ENCODE assay signal across 15 mouse cellular contexts in the genomic region with DNA sequence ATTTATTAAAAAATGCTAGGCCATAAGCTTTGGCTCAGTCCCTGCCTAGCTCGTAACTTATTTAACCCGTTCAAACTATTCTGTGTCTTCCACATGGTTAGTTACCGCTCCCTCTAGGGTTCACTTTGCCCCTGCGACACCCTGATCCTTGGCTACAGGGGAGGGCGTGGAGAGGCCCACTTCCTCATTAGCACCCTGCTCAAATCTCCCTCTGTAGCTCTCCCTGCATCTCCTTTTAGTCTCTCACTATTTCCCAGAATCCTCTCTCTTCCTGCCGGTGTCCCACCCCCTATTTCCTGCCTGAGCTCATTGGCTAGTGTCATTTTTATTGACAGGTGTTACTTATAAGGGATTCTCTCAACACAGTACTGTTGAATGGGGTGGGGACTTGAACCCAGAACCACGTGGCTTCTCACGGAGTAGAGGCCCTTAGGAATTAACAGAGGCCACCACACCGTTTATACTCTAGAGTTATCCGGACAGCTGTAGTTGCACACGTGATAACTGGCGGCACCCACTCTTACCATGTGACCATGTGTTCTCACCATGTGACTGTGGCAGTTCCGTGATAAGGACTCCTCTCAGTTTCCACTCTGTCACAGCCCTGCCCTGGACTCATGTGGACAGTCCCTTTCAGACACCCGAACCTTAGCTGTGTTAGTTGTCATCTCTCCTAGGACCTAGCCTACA. TPM values are rescaled to one million over a fixed set of nuclear protein-coding genes. Genes with fewer than 3 reads are reported as not detected.
DNase-seq lines count a peak whose midpoint lies in the region; ATAC-seq and TF ChIP-seq lines count a peak whose summit lies in the region.
"Had no signal": no experiment of that assay in that cellular context is flagged by ENCODE, and none has a peak within 500 bp of the region (broad histone marks: within the 10 kb centered on the region; RNA-seq: fewer than 3 reads in every experiment).

No protein-coding gene starts in this region.

- H3K27me3 ChIP-seq in hindbrain, embryonic 16.5 days (replicated peaks; ENCODE audit: control insufficient read depth, insufficient read depth, low read length): no peaks in the 10 kb centered on the region
- H3K27me3 ChIP-seq in hindbrain, embryonic 10.5 days (ENCODE audit: insufficient read depth, poor library complexity, severe bottlenecking): peaks cover 48% of the 10 kb centered on the region
- no peaks in the 10 kb centered on the region for H3K27me3 ChIP-seq in lung, postnatal 0 days (replicated peaks; ENCODE audit: insufficient read depth, low read length)

- DNase-seq in hindbrain, embryonic 10.5 days (ENCODE audit: low spot score): no peak
- peak; percentile 49 for DNase-seq in lung, postnatal 10 days
- no peak for DNase-seq in lung, postnatal 0 days (ENCODE audit: low spot score)
- peak; percentile 51 for DNase-seq in cerebellum, adult 9-11 months
- DNase-seq in embryo, embryonic 10.5 days (ENCODE audit: low spot score): no peak
- DNase-seq in heart, postnatal 4 days: no peak
- DNase-seq: lung, adult 18-20 months; right cerebral cortex, adult 18-20 months had no signal

- ATAC-seq in hindbrain, embryonic 16.5 days: no peak
- ATAC-seq in lung, postnatal 0 days: no peak
- ATAC-seq: activated CD4-positive, CD25-positive, alpha-beta regulatory T cell, adult 4 months; intestine, embryonic 16.5 days had no signal

- no peaks in the 10 kb centered on the region for H3K9me3 ChIP-seq in hindbrain, embryonic 16.5 days (ENCODE audit: control insufficient read depth, low read length)
- no peaks in the 10 kb centered on the region for H3K9me3 ChIP-seq in hindbrain, embryonic 10.5 days
- H3K9me3 ChIP-seq in lung, postnatal 0 days (ENCODE audit: low read length): no peaks in the 10 kb centered on the region
- H3K9me3 ChIP-seq: embryonic facial prominence, embryonic 10.5 days; forebrain, embryonic 12.5 days; megakaryocyte, embryonic 14.5 days had no signal

- TF ChIP-seq POLR2A in olfactory bulb, adult 2 months (IDR thresholded peaks at IDR 0.05; ENCODE audit: insufficient read depth, low read depth, low read length): no peak

- H3K4me3 ChIP-seq in hindbrain, embryonic 16.5 days (ENCODE audit: low read length): no peak overlapping the region
- no peak overlapping the region for H3K4me3 ChIP-seq in hindbrain, embryonic 10.5 days
- H3K4me3 ChIP-seq in lung, postnatal 0 days (ENCODE audit: low read depth, low read length): no peak overlapping the region
- H3K4me3 ChIP-seq in olfactory bulb, adult 2 months (ENCODE audit: insufficient read depth, low read depth, low read length): no peak overlapping the region
- H3K4me3 ChIP-seq: embryonic facial prominence, embryonic 10.5 days; forebrain, embryonic 12.5 days; megakaryocyte, embryonic 14.5 days had no signal

- H3K36me3 ChIP-seq in hindbrain, embryonic 16.5 days (ENCODE audit: control insufficient read depth, insufficient read depth, low read length): peaks cover 55% of the 10 kb centered on the region
- no peaks in the 10 kb centered on the region for H3K36me3 ChIP-seq in hindbrain, embryonic 10.5 days
- peaks cover 63% of the 10 kb centered on the region for H3K36me3 ChIP-seq in lung, postnatal 0 days (ENCODE audit: insufficient read depth, low read length)
- H3K36me3 ChIP-seq: embryonic facial prominence, embryonic 10.5 days had no signal

- H3K4me1 ChIP-seq in hindbrain, embryonic 16.5 days (ENCODE audit: control insufficient read depth, insufficient read depth, low read depth, low read length): peaks cover 32% of the 10 kb centered on the region
- H3K4me1 ChIP-seq in hindbrain, embryonic 10.5 days (replicated peaks): peaks cover 14% of the 10 kb centered on the region
- 0 out of 2 replicates have a peak, but pooled peaks cover 8% of the 10 kb centered on the region for H3K4me1 ChIP-seq in lung, postnatal 0 days (ENCODE audit: insufficient read depth, low read depth, low read length)
- H3K4me1 ChIP-seq in olfactory bulb, adult 2 months (ENCODE audit: control insufficient read depth, insufficient read depth, low read length): peaks cover 57% of the 10 kb centered on the region

- H3K4me2 ChIP-seq in hindbrain, embryonic 16.5 days (ENCODE audit: low read length): no peak overlapping the region
- no peak overlapping the region for H3K4me2 ChIP-seq in lung, postnatal 0 days (replicated peaks; ENCODE audit: low read depth, low read length)
- H3K4me2 ChIP-seq: forebrain, embryonic 12.5 days had no signal

- H3K27ac ChIP-seq in hindbrain, embryonic 16.5 days (ENCODE audit: low read depth, low read length): peak overlapping the region; percentile 5; the same call in 1 of the 2 replicates
- no peak overlapping the region for H3K27ac ChIP-seq in hindbrain, embryonic 10.5 days
- H3K27ac ChIP-seq in lung, postnatal 0 days (ENCODE audit: low read length): no peak overlapping the region
- peak overlapping the region; percentile 77 for H3K27ac ChIP-seq in olfactory bulb, adult 2 months (ENCODE audit: insufficient read depth, low read depth, low read length)
- H3K27ac ChIP-seq: embryonic facial prominence, embryonic 10.5 days; forebrain, embryonic 12.5 days had no signal

- H3K9ac ChIP-seq in hindbrain, embryonic 16.5 days (ENCODE audit: low read depth, low read length): no peak overlapping the region
- H3K9ac ChIP-seq in lung, postnatal 0 days (replicated peaks; ENCODE audit: low read depth): no peak overlapping the region
- H3K9ac ChIP-seq: forebrain, embryonic 12.5 days had no signal

- no peak for TF ChIP-seq CTCF in lung, postnatal 0 days (IDR thresholded peaks at IDR 0.05)
- TF ChIP-seq CTCF in olfactory bulb, adult 2 months (IDR thresholded peaks at IDR 0.05; ENCODE audit: insufficient read depth, low read depth, low read length): no peak

- 89% methylated on average over 14 of the region's 14 CpGs for WGBS in hindbrain, embryonic 16.5 days
- 90% methylated on average over 14 of the region's 14 CpGs for WGBS in hindbrain, embryonic 10.5 days
- WGBS in lung, postnatal 0 days: 81% methylated on average over 14 of the region's 14 CpGs
- WGBS in olfactory bulb, adult 2 months: 36% methylated on average over 14 of the region's 14 CpGs

- no peak for TF ChIP-seq EP300 in lung, postnatal 0 days (IDR thresholded peaks at IDR 0.05)

RNA-seq across cellular contexts. Expression of a gene that starts 36.3 kb away (rescaled TPM):
- 2.7 and 2.9 TPM in 2 replicates for polyA plus RNA-seq in hindbrain, embryonic 16.5 days (2015; fragmentation: Nextera tagmentation; extraction: Ambion mirVana)
- 0.24 and 0.62 TPM in 2 replicates for polyA plus RNA-seq in hindbrain, embryonic 10.5 days (2016; fragmentation: Nextera tagmentation; extraction: Ambion mirVana)
- polyA plus RNA-seq in lung, postnatal 0 days (2015; fragmentation: Nextera tagmentation; extraction: Ambion mirVana): 5.1 and 5.2 TPM in 2 replicates
- polyA plus RNA-seq in olfactory bulb, adult 2 months (2012; ENCODE audit: insufficient read depth, insufficient read length, low replicate concordance, missing spikeins): not detected in 2 replicates
- total RNA-seq in heart, postnatal 4 days (2021): 10 to 100 TPM; 24.0 to 29.6 TPM

Comparison
In these comparisons a context has a peak if more than half of its experiments do, and no peak if none do; other contexts are left out.
1. H3K27ac ChIP-seq: peak in hindbrain, embryonic 16.5 days (single experiment) and olfactory bulb, adult 2 months (single experiment); none in hindbrain, embryonic 10.5 days (single experiment) and lung, postnatal 0 days (single experiment).
2. DNase-seq: peak in lung, postnatal 10 days (single experiment) and cerebellum, adult 9-11 months (single experiment); none in hindbrain, embryonic 10.5 days (single experiment), lung, postnatal 0 days (single experiment), embryo, embryonic 10.5 days (single experiment) and heart, postnatal 4 days (single experiment).